Mouse (Mus musculus) lung, adult 2 months (tissue): ENCODE measurements around the gene Jakmip3. TPM values are rescaled to one million over a fixed set of nuclear protein-coding genes. Genes with fewer than 3 reads are reported as not detected.
A peak's percentile ranks its signal among the peaks of the same experiment; 100 is the strongest.

ENCODE experiments used
- DNase-seq: peaks from one replicate; pipeline ENCODE4 v3.0.0; 2022
- H3K4me1 ChIP-seq: fragments of 200-500 bp; 2 replicates; pipeline ENCODE4 v1.6.1; 2011; ENCODE audit warnings: low read length; ENCODE audit not compliant: control insufficient read depth, insufficient read depth
- H3K4me3 ChIP-seq: fragments of 200-500 bp; replicated peaks from 2 replicates; pipeline ENCODE3; 2011; ENCODE audit warnings: low read depth, mild to moderate bottlenecking, control low read depth, low read length; ENCODE audit errors: extremely low read depth
- CTCF ChIP-seq: fragments of 200-500 bp; IDR thresholded peaks from 2 replicates; pipeline ENCODE4 v1.5.1; 2011; ENCODE audit warnings: mild to moderate bottlenecking, low read length, control low read depth; ENCODE audit not compliant: insufficient read depth
- POLR2A ChIP-seq: fragments of 200-500 bp; IDR thresholded peaks from 2 replicates; pipeline ENCODE4 v1.6.1; 2011; ENCODE audit warnings: low read depth, mild to moderate bottlenecking, control low read depth, low read length, borderline replicate concordance; ENCODE audit errors: extremely low read depth
- WGBS: fragments of 180-500 bp; shearing (Covaris S2); methylation state at CpG from one replicate; pipeline ENCODE4 v1.1.7; 2018; 5-methylcytosine and 5-hydroxymethylcytosine counted together
- polyA plus RNA-seq: library from polyadenylated mRNA; depleted of rRNA; stranded (reverse); fragments of >200 nt; gene quantifications from 2 replicates; pipeline ENCODE4 v1.2.3, GENCODE M21; 2012

Gene Jakmip3
- polyA plus RNA-seq, 1 experiment, result not detected

DNA sequence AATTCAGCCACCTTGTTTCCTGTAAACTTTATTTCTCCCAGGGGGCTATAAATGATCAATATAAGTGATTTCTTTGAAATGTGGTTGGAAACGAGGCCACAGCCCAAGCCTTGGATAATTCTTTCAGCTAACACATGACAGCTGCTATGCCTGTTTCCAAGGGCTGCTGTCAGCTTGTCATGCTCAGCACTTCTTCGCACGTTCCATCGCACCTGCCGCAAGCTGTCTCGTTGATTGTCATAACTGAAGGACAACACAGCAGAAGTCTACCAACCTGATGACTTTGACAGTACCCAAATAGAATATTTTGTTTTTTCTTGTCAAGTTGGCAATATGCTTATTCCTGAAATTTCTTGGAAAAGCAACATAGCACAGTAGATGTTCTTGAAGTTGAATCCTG lies 44.0 kb downstream of the Jakmip3 start:
- 86% methylated on average over 6 of the region's 6 CpGs for WGBS
- H3K4me3 ChIP-seq, result no peak overlapping the region
- DNase-seq, result no peak
- TF ChIP-seq CTCF (no peak), POLR2A (no peak)
- H3K4me1 ChIP-seq, result no peaks in the 10 kb centered on the region

DNA sequence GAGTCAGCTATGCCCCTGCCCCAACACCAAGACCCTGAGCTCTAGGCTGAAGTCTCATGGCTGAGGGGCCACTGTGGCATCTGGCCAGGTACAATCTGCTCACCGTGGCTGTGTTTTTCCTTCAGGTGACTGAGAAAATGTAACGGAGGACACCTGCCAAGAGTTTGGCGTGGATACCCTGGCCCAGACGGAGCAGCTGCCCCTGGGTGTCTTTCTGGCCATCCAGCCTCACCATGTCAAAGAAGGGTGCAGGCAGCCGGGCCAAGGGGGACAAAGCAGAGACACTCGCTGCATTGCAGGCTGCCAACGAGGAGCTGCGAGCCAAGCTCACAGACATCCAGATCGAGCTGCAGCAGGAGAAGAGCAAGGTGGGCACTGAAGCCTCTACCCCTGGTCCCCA lies 48.6 kb downstream of the Jakmip3 start:
- no peak overlapping the region for H3K4me3 ChIP-seq
- TF ChIP-seq POLR2A (no peak), CTCF (no peak)
- no peaks in the 10 kb centered on the region for H3K4me1 ChIP-seq
- DNase-seq, result no peak
- WGBS, result 73% methylated on average over 9 of the region's 9 CpGs

DNA sequence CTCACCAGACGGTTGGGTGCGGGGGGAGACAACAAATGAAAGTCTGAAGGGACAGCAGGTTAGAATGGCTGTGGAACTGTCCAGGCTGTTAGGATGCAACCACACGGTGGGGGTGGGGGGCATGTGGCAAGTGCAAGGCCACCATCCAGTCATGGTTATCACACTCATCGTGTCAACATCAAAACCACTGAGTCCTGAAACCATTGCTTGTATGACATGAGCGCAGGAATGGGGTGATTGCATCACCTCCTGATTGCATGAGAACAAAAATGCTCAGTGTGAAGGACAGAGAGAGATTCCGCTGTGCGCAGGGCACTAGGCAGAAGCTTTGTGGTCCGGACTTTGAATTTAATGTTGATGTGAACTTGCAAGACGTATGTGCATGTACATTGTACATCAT lies 62.2 kb downstream of the Jakmip3 start:
- TF ChIP-seq POLR2A, result no peak
- Histone ChIP-seq H3K4me3 (no peak overlapping the region), H3K4me1 (no peaks in the 10 kb centered on the region)
- no peak for DNase-seq
- WGBS, result 78% methylated on average over 9 of the region's 9 CpGs

DNA sequence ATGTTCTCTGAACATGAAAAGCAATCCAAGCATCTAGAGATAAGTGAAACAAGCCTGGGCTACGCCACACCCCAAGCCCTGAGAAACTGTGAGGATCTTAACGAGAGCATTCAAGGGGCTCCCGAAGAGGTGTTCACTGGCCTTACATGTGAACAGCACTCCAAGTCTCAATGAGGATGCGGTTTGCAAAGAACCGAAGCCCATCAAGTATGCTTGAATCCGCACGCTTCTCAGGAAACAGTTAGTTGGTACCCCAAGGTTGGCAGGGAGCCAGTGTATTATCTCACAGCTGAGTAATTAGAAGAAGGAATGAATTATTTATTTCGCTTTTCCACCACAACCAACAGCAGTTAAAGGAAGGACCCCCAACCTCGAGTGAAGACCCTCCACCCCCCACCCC lies 62.7 kb downstream of the Jakmip3 start:
- TF ChIP-seq POLR2A (no peak), CTCF (no peak)

DNA sequence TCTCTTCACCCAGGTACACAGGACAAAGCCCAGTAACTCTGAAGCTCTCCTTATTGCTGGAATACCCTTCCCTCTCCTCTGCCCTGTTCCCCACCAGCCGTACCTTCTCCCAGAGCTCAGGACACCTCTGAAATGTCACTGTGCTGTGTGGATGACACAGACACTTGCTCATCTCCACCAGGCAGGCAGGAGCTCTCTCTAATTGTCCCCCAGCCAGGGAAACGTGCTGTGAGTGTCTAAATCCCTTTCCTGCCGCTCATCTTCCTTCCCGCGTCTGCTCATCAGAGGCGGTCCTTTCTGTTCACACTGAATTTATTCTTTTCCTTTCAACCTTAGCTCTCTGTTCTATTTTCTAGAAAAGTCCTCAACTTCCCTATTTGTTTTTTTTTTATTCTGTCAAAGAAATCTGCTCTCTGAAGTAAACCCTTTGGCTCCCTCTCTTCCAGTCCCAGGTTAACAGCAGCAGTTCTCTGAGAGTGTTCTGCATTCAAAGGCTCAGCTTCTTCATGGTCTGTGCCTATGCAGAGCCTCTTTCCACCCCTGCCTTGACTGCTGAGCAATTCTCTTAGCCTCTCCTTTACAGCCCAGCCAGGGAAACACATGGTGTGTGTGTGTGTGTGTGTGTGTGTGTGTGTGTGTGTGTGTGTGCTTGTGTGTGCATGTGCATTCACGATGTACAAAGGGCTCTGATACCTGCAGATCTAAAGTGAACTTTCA lies 69.4 kb downstream of the Jakmip3 start:
- TF ChIP-seq CTCF (no peak), POLR2A (no peak)
- H3K4me1 ChIP-seq, result no peaks in the 10 kb centered on the region
- no peak for DNase-seq
- no peak overlapping the region for H3K4me3 ChIP-seq
- WGBS, result 62% methylated on average over 7 of the region's 7 CpGs

More for the DNA sequence above, 62.7 kb downstream of the Jakmip3 start:
- no peak overlapping the region for H3K4me3 ChIP-seq
- 36% methylated on average over 9 of the region's 9 CpGs for WGBS
- H3K4me1 ChIP-seq, result no peaks in the 10 kb centered on the region
- DNase-seq, result no peak

DNA sequence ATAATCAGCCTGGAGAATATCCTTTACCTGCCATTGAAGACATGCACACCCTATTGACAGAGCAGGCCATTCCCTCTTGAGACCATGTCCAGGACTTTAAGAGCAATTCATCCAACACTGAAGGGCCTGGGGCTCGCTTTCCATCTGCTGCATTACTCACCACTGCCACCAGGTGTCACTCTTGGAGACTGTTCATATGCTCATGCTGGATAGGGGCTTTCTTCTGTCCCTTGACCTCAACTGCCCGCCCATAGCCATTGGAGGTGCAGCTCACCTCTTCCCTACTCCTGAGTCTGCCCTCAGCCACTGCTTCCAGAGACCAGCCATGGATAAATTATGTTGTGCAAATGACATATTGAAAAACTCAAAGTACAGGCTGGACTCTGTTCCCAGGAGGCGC lies 70.5 kb downstream of the Jakmip3 start:
- TF ChIP-seq POLR2A, result no peak
- peak; percentile 85 for TF ChIP-seq CTCF
- Histone ChIP-seq H3K4me3 (no peak overlapping the region), H3K4me1 (no peaks in the 10 kb centered on the region)
- WGBS, result 36% methylated on average over 3 of the region's 3 CpGs
- DNase-seq, result peak; percentile 35

DNA sequence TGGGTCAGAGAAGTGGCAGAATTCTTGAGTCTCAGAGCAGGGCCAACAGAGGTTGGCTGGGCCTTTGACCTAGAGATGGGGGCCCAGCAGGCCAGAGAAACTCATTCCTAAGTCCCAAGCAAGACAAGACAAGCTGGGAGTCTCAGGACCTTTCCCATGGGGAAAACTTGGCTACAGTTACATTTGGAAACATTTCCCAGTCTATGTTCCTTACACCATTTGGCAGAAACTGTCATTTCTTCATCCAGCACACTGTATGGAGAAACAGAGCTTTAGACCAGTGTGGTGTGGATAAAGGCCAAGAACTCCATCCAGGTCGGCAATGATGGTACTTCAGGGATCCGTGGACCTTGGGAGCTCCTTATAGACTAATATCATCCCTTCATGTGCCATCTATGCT lies 71.1 kb downstream of the Jakmip3 start:
- Histone ChIP-seq H3K4me1 (no peaks in the 10 kb centered on the region), H3K4me3 (no peak overlapping the region)
- 76% methylated on average over 2 of the region's 2 CpGs for WGBS
- TF ChIP-seq CTCF, result no peak
- TF ChIP-seq POLR2A, result no peak
- no peak for DNase-seq

DNA sequence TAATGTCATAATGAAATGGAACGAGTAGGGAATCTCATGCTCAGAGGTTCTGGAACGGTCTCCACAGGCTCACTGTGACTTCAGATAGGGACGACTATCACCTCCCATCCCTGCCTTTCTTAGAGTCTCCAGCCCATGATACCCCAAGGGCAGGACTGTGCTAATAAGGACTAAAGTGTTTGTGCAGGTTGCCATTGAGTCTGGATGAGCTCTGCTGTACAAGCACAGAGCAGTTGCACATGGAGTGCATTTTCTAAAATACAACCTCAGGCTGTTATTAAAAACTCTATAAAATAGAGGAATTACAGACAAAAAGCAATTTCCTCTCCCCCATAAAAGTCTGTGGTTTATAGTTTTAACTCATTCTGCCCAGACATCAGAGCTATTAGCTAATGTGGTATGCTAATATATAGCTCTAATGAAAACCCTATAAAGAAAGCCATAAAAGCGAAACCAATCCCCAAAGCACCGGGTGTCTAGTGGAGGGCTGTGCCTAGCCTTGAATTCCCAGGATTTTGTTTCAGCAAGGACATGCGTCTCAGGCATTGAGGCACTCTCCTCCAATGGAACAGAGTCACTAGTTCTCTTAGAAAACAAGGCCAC lies 72.3 kb downstream of the Jakmip3 start:
- WGBS, result 79% methylated on average over 6 of the region's 6 CpGs
- Histone ChIP-seq H3K4me3 (no peak overlapping the region), H3K4me1 (no peaks in the 10 kb centered on the region)
- DNase-seq, result no peak
- TF ChIP-seq CTCF (no peak), POLR2A (no peak)

DNA sequence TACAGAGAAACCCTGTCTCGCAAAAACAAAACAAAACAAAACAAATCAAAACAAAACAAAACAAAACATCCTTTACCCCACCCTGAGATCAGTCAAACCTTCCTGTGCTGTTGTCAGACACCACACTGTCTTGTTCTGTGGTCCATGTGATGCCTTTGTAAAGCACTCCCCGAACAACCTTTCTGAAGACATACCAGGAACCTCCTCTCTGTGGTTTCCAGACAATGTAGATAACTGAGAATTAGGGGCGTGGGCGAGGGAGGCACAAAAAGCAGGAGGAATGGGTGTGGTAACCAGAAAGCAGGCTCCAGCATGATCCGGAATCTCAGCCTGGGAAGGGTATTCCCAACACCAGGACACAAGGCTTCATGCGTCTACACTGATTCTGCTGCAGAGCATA lies 74.6 kb downstream of the Jakmip3 start:
- TF ChIP-seq CTCF, result no peak
- no peak for TF ChIP-seq POLR2A
- no peak for DNase-seq
- no peak overlapping the region for H3K4me3 ChIP-seq
- WGBS, result 68% methylated on average over 6 of the region's 6 CpGs
- no peaks in the 10 kb centered on the region for H3K4me1 ChIP-seq

DNA sequence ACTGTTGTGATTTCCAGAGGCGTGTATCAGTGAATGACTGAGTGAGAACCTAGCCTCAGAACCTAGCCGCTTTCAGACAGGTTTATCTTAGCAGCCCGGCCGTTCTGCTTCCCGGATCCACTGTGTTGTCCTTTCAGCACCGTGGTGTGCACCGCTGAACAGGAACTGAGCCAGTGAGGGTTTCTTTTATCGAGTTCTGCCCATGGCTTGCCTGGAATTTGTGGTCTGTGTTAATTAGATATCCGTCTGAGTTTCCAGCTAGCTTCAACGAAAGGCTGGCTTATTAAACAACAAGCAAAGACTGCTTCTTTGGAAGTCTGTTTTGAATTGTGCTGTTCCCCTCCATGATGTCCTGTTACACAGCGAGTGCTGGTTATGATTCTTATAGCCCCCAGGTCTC lies 75.8 kb downstream of the Jakmip3 start:
- H3K4me3 ChIP-seq, result no peak overlapping the region
- no peak for TF ChIP-seq POLR2A
- TF ChIP-seq CTCF, result no peak
- WGBS, result 65% methylated on average over 11 of the region's 11 CpGs
- no peak for DNase-seq
- no peaks in the 10 kb centered on the region for H3K4me1 ChIP-seq
